ENCODE assay signal across 8 mouse cellular contexts in the genomic region with DNA sequence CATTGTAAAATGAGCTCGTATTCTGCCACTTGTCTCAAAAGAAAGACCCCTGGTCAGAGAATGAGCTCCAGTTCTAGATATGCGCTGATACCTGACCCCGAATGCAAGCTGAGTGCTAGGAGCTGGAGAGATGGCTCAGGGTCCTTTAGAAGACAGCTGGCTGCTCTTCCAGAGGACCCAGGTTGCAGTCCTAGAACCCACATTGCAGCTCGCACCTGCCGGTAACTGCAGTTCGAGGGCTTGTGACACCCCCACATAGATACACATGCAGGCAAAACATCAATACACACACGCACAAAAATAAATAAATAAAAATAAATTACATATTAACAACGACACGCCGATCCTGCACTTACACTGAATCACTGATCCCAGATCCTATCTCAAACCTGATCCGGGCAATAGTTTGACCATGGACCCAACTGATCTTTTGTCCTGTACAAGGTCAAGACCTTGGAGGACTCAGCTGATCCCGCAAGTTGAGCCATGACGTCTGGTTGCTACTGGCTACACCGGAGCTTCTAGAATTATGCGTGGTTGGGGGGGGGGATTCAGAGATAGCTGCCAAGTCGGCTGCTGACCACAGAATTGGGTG. TPM values are rescaled to one million over a fixed set of nuclear protein-coding genes. Genes with fewer than 3 reads are reported as not detected.
A peak's percentile ranks its signal among the peaks of the same experiment; 100 is the strongest.
DNase-seq lines count a peak whose midpoint lies in the region; ATAC-seq and TF ChIP-seq lines count a peak whose summit lies in the region.

No protein-coding gene starts in this region.

- 40% methylated on average over 16 of the region's 16 CpGs for whole genome bisulfite sequencing in embryonic facial prominence, embryonic 14.5 days
- WGBS in intestine, embryonic 16.5 days: 30% methylated on average over 16 of the region's 16 CpGs

- no peak for TF ChIP-seq POLR2A in myocyte (IDR thresholded peaks at IDR 0.05; ENCODE audit: insufficient read length, low read depth)

- H3ac ChIP-seq in myocyte (ENCODE audit: control insufficient read depth, insufficient read length): peak overlapping the region; percentile 44

- no peak for TF ChIP-seq CTCF in left cerebral cortex, adult 2 months (IDR thresholded peaks at IDR 0.05)

- H3K79me2 ChIP-seq in myocyte (ENCODE audit: control insufficient read depth, insufficient read depth): peaks cover 2% of the 10 kb centered on the region

- H3K9ac ChIP-seq in embryonic facial prominence, embryonic 14.5 days (ENCODE audit: low read depth, low read length): peak overlapping the region; percentile 90
- H3K9ac ChIP-seq in intestine, embryonic 16.5 days (ENCODE audit: low read depth, low read length): peak overlapping the region; percentile 91

- no peaks in the 10 kb centered on the region for H3K36me3 ChIP-seq in embryonic facial prominence, embryonic 14.5 days (ENCODE audit: control insufficient read depth, insufficient read depth, low read length)
- H3K36me3 ChIP-seq in intestine, embryonic 16.5 days (ENCODE audit: control insufficient read depth, insufficient read depth, low read length): no peaks in the 10 kb centered on the region
- H3K36me3 ChIP-seq in myocyte (ENCODE audit: control insufficient read depth, insufficient read depth): no peaks in the 10 kb centered on the region

- peak overlapping the region; percentile 68 for H3K4me3 ChIP-seq in left cerebral cortex, adult 2 months
- peak overlapping the region; percentile 68 for H3K4me3 ChIP-seq in embryonic facial prominence, embryonic 14.5 days (ENCODE audit: low read depth, low read length)
- H3K4me3 ChIP-seq in intestine, embryonic 16.5 days (ENCODE audit: low read length): peak overlapping the region; percentile 76
- peak overlapping the region; percentile 46 for H3K4me3 ChIP-seq in myocyte

- no peaks in the 10 kb centered on the region for H3K27me3 ChIP-seq in embryonic facial prominence, embryonic 14.5 days (replicated peaks; ENCODE audit: control insufficient read depth, insufficient read depth, low read length)
- no peaks in the 10 kb centered on the region for H3K27me3 ChIP-seq in intestine, embryonic 16.5 days (replicated peaks; ENCODE audit: control insufficient read depth, insufficient read depth, low read length)
- no peaks in the 10 kb centered on the region for H3K27me3 ChIP-seq in myocyte (ENCODE audit: control insufficient read depth, insufficient read depth, insufficient read length)

- no peak for ATAC-seq in embryonic facial prominence, embryonic 14.5 days (ENCODE audit: low read depth)
- peak; percentile 5; the same call in 1 of the 2 replicates for ATAC-seq in intestine, embryonic 16.5 days

- intact Hi-C loops in left cerebral cortex, adult 2 months (cut with DNase I): loop anchor here (5.0 kb wide), 1 partner anchor 91 kb away; the partner anchor contains the start of gene Fndc10

- H3K27ac ChIP-seq in left cerebral cortex, adult 2 months: peak overlapping the region; percentile 94
- peak overlapping the region; percentile 82; the same call in 1 of the 2 replicates for H3K27ac ChIP-seq in embryonic facial prominence, embryonic 14.5 days (replicated peaks; ENCODE audit: low read depth, low read length)
- peak overlapping the region; percentile 97 for H3K27ac ChIP-seq in intestine, embryonic 16.5 days (ENCODE audit: low read length)

- H3K4me1 ChIP-seq in embryonic facial prominence, embryonic 14.5 days (ENCODE audit: control insufficient read depth, insufficient read depth, low read length): peaks cover 6% of the 10 kb centered on the region; the same call in 1 of the 2 replicates
- peaks cover 16% of the 10 kb centered on the region for H3K4me1 ChIP-seq in intestine, embryonic 16.5 days (ENCODE audit: control insufficient read depth, insufficient read depth, low read length)

- H3K9me3 ChIP-seq in embryonic facial prominence, embryonic 14.5 days (ENCODE audit: control insufficient read depth, low read length): no peaks in the 10 kb centered on the region
- no peaks in the 10 kb centered on the region for H3K9me3 ChIP-seq in intestine, embryonic 16.5 days (ENCODE audit: control insufficient read depth, low read length)

- H3K4me2 ChIP-seq in embryonic facial prominence, embryonic 14.5 days (ENCODE audit: low read depth, low read length): peak overlapping the region; percentile 81
- peak overlapping the region; percentile 73 for H3K4me2 ChIP-seq in intestine, embryonic 16.5 days (ENCODE audit: low read depth, low read length)
- peak overlapping the region; percentile 81 for H3K4me2 ChIP-seq in myocyte (ENCODE audit: low read depth)

- no peak for DNase-seq in left cerebral cortex, adult 2 months (ENCODE audit: extremely low spot score in 1 of 2, low spot score in 2 of 2)
- DNase-seq in left cerebral cortex, adult 11 months (ENCODE audit: low spot score): no peak
- no peak for DNase-seq in embryonic facial prominence, embryonic 14.5 days (ENCODE audit: low spot score)
- no peak for DNase-seq in thymus, postnatal 25 days
- no peak for DNase-seq in urinary bladder, postnatal 36 days (ENCODE audit: low spot score in 2 of 2)
- DNase-seq in adrenal gland, postnatal 10 days: no peak

TF ChIP-seq in myocyte, 11 proteins besides CTCF, POLR2A, EP300 and RAD21:
- TF ChIP-seq REST (IDR thresholded peaks at IDR 0.05; ENCODE audit: insufficient read depth, insufficient read length): no peak
- TF ChIP-seq MYOD1 (IDR thresholded peaks at IDR 0.05; ENCODE audit: control insufficient read depth in 1 of 3, insufficient read length in 2 of 3, low read depth in 2 of 3): peak in 2 of 3 experiments; percentile 10 to 22

RNA-seq across cellular contexts. Expression of gene Tmem88b, which starts 2.1 kb away (rescaled TPM):
- total RNA-seq in left cerebral cortex, adult 2 months (2021): 10 to 100 TPM; 16.4 to 16.8 TPM
- polyA plus RNA-seq in embryonic facial prominence, embryonic 14.5 days (2014; fragmentation: Nextera tagmentation; extraction: Ambion mirVana): 0.92 and 1.2 TPM in 2 replicates
- polyA plus RNA-seq in intestine, embryonic 16.5 days (2015; fragmentation: Nextera tagmentation; extraction: Ambion mirVana): 0.89 and 1.1 TPM in 2 replicates
- 0.97 TPM for polyA plus RNA-seq in myocyte (2012; fragmentation: generic; extraction: Trizol)
- 1 to 10 TPM in 1 of 2 experiments, under 1 TPM in 1; 0.54 to 1.4 TPM for total RNA-seq in adrenal gland, postnatal 10 days (2021)

RNA-seq across cellular contexts. Expression of gene Ankrd65, which starts 6.7 kb away (rescaled TPM):
- under 1 TPM in 1 of 2 experiments, not detected in 1; 0.29 TPM for total RNA-seq in left cerebral cortex, adult 2 months (2021)
- not detected in 2 replicates for polyA plus RNA-seq in embryonic facial prominence, embryonic 14.5 days (2014; fragmentation: Nextera tagmentation; extraction: Ambion mirVana)
- not detected in 2 replicates for polyA plus RNA-seq in intestine, embryonic 16.5 days (2015; fragmentation: Nextera tagmentation; extraction: Ambion mirVana)
- polyA plus RNA-seq in myocyte (2012; fragmentation: generic; extraction: Trizol): not detected
- not detected for total RNA-seq in adrenal gland, postnatal 10 days (2021)

RNA-seq across cellular contexts. Expression of gene Vwa1, which starts 9.1 kb away (rescaled TPM):
- 10 to 100 TPM; 13.6 to 15.9 TPM for total RNA-seq in left cerebral cortex, adult 2 months (2021)
- 12.7 and 14.9 TPM in 2 replicates for polyA plus RNA-seq in embryonic facial prominence, embryonic 14.5 days (2014; fragmentation: Nextera tagmentation; extraction: Ambion mirVana)
- polyA plus RNA-seq in intestine, embryonic 16.5 days (2015; fragmentation: Nextera tagmentation; extraction: Ambion mirVana): 18.9 TPM in 2 replicates
- 3.2 TPM for polyA plus RNA-seq in myocyte (2012; fragmentation: generic; extraction: Trizol)
- total RNA-seq in adrenal gland, postnatal 10 days (2021): 1 to 10 TPM; 6.6 to 7.9 TPM

RNA-seq across cellular contexts. Expression of gene Mrpl20, which starts 19.1 kb away (rescaled TPM):
- total RNA-seq in left cerebral cortex, adult 2 months (2021): 10 to 100 TPM; 82.7 to 84.8 TPM
- polyA plus RNA-seq in embryonic facial prominence, embryonic 14.5 days (2014; fragmentation: Nextera tagmentation; extraction: Ambion mirVana): 199 and 219 TPM in 2 replicates
- polyA plus RNA-seq in intestine, embryonic 16.5 days (2015; fragmentation: Nextera tagmentation; extraction: Ambion mirVana): 210 and 226 TPM in 2 replicates
- polyA plus RNA-seq in myocyte (2012; fragmentation: generic; extraction: Trizol): 132 TPM
- 100 to 1,000 TPM; 149 to 168 TPM for total RNA-seq in adrenal gland, postnatal 10 days (2021)

RNA-seq across cellular contexts. Expression of gene Atad3a, which starts 22.7 kb away (rescaled TPM):
- 10 to 100 TPM; 53.0 to 58.8 TPM for total RNA-seq in left cerebral cortex, adult 2 months (2021)
- 77.0 and 77.9 TPM in 2 replicates for polyA plus RNA-seq in embryonic facial prominence, embryonic 14.5 days (2014; fragmentation: Nextera tagmentation; extraction: Ambion mirVana)
- polyA plus RNA-seq in intestine, embryonic 16.5 days (2015; fragmentation: Nextera tagmentation; extraction: Ambion mirVana): 142 and 150 TPM in 2 replicates
- polyA plus RNA-seq in myocyte (2012; fragmentation: generic; extraction: Trizol): 60.9 TPM
- total RNA-seq in adrenal gland, postnatal 10 days (2021): 100 to 1,000 TPM; 118 to 141 TPM
